Mouse (Mus musculus) forebrain, postnatal 0 days (tissue): ENCODE measurements around the gene Fam171a2. TPM values are rescaled to one million over a fixed set of nuclear protein-coding genes. Genes with fewer than 3 reads are reported as not detected.

ENCODE experiments used
- ATAC-seq: fragments of 200-750 bp; cut with Nextera tagmentation; 2 replicates; pipeline ENCODE4 v1.8.0; 2017; ENCODE audit warnings: mild to moderate bottlenecking, moderate library complexity
- DNase-seq: peaks from one replicate; pipeline ENCODE4 v3.0.0-alpha.2; 2015
- H3K27ac ChIP-seq: fragments of 300-500 bp; sonication (generic); 2 replicates; pipeline ENCODE4 v1.5.1; 2014; ENCODE audit warnings: low read depth, mild to moderate bottlenecking, antibody characterized with exemption, low read length, moderate library complexity, mixed read lengths
- H3K27me3 ChIP-seq: fragments of 300-500 bp; sonication (generic); 2 replicates; pipeline ENCODE4 v1.6.1; 2014; ENCODE audit warnings: mild to moderate bottlenecking, low read length, mixed read lengths; ENCODE audit not compliant: insufficient read depth
- H3K36me3 ChIP-seq: fragments of 300-500 bp; sonication (generic); 2 replicates; pipeline ENCODE4 v1.6.1; 2014; ENCODE audit warnings: mild to moderate bottlenecking, moderate library complexity; ENCODE audit not compliant: insufficient read depth
- H3K4me1 ChIP-seq: fragments of 300-500 bp; sonication (generic); 2 replicates; pipeline ENCODE4 v1.6.1; 2014; ENCODE audit warnings: antibody characterized with exemption; ENCODE audit not compliant: insufficient read depth
- H3K4me2 ChIP-seq: fragments of 300-500 bp; sonication (generic); 2 replicates; pipeline ENCODE4 v1.6.1; 2014; ENCODE audit warnings: low read depth, mild to moderate bottlenecking, moderate library complexity
- H3K4me3 ChIP-seq: fragments of 300-500 bp; sonication (generic); 2 replicates; pipeline ENCODE4 v1.5.1; 2014; ENCODE audit warnings: low read depth, low read length, mixed read lengths
- H3K9ac ChIP-seq: fragments of 300-500 bp; sonication (generic); 2 replicates; pipeline ENCODE4 v1.6.1; 2014; ENCODE audit warnings: mild to moderate bottlenecking
- H3K9me3 ChIP-seq: fragments of 300-500 bp; sonication (generic); 2 replicates; pipeline ENCODE4 v1.6.1; 2016; ENCODE audit warnings: low read length
- CTCF ChIP-seq: sonication (generic); IDR thresholded peaks from 2 replicates; pipeline ENCODE4 v1.5.1; 2016; ENCODE audit warnings: antibody characterized with exemption, control low read depth, low read depth
- WGBS: fragments of 180-500 bp; shearing (Covaris S2); extraction: QIAGEN DNeasy Blood & Tissue Kit; methylation state at CpG from one replicate; pipeline ENCODE4 v1.1.7; 2014; 5-methylcytosine and 5-hydroxymethylcytosine counted together
- polyA plus RNA-seq: library from polyadenylated mRNA; unstranded; fragments of >200 nt; fragmentation: Nextera tagmentation; extraction: Ambion mirVana; gene quantifications from 2 replicates; pipeline ENCODE4 v1.2.1, GENCODE M21; 2015
- total RNA-seq: library from RNA; depleted of rRNA; stranded (reverse); fragments of >200 nt; gene quantifications from 2 replicates; pipeline ENCODE4 v1.2.3, GENCODE M21; 2014

Fam171a2 gene
- total and polyA plus RNA-seq, 2 experiments from 2014 or later, result 26.9 to 361 TPM

DNA sequence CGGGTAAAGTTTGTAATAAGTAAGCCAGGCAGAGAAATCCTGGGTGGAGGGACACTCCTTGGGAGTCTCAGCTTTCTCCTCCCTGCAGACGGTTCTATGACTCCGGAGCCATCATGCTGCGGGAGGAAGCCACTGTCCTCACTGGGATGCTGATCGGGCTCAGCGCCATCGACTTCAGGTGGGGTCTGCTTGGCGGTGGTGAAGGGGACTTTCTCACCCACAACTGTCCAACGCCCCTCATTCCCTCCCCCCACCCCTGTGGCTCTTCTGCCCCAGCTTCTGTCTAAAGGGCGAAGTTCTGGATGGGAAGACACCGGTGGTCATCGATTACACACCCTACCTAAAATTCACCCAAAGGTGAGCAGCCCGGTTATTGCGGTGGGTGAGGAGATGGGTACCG lies 48.4 kb downstream of the Fam171a2 start:
- Histone ChIP-seq H3K27me3 (no peaks in the 10 kb centered on the region), H3K4me2 (no peak overlapping the region), H3K9ac (no peak overlapping the region), H3K4me1 (peaks cover 30% of the 10 kb centered on the region), H3K9me3 (no peaks in the 10 kb centered on the region), H3K4me3 (no peak overlapping the region), H3K27ac (no peak overlapping the region), H3K36me3 (peaks cover 57% of the 10 kb centered on the region)
- no peak for ATAC-seq
- no peak for DNase-seq
- WGBS, result 26% methylated on average over 15 of the region's 15 CpGs
- no peak for TF ChIP-seq CTCF

DNA sequence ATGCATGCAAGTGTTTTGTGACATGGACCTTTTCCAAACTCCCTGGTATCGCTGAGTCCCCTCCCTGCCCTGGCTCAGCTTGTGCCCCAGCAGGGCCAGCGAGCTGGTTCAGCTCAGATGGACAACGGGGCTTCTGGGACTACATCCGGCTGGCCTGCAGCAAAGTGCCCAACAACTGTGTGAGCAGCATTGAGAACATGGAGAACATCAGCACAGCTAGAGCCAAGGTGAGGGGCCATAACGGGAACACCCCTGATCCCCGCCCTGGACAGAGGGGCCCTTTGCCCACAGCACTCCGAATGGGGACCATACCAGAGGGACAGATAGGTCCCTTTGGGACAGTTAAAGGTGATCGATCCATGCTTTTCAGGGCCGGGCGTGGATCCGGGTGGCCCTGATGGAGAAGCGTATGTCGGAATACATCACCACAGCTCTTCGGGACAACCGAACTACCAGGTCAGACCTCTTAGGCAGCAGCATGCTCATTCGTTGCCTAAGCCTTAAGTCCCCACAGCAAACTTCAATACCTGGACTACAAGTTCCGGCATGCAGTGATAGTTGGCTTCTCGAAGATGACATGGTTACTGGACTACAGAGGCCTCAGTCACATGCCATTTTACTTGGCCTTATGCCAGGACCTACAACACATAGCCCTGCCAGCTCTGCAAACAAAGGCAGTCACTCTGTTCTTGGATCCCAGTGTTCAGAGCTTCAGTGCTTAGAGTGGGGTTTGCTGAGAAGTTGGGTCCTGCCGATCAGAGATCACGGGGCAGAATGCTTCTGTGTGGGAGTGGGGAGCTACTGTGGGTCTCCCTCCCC lies 49.3 kb downstream of the Fam171a2 start:
- Histone ChIP-seq H3K36me3 (peaks cover 48% of the 10 kb centered on the region), H3K4me3 (no peak overlapping the region), H3K4me1 (peaks cover 30% of the 10 kb centered on the region), H3K27me3 (no peaks in the 10 kb centered on the region), H3K27ac (no peak overlapping the region), H3K9me3 (no peaks in the 10 kb centered on the region), H3K9ac (no peak overlapping the region), H3K4me2 (no peak overlapping the region)
- TF ChIP-seq CTCF, result no peak
- peak; percentile 41 for DNase-seq
- 79% methylated on average over 20 of the region's 20 CpGs for WGBS
- ATAC-seq, result no peak

DNA sequence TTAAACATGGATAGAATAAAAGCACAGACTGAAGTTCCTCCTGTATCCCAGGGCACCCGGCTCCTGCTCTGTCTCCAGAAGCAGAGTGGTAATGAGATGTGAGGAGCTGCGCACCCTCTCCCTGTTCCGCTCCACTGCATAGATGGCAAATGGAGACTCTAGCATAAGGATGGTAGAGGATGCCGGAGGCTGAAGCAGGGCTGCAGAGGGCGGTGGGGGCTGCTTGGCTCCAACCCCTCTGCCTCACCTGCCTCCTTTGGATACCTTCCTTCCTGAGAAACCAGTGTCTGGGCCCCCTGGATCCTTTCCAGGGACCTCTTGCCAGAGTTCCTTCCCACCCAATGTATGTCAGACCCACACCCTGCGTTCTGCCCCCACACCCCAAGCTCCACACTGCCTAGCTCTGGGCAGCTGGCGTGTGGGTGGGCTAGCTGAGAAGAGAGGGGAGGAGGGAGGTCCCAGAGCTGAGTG lies 50.8 kb downstream of the Fam171a2 start:
- Histone ChIP-seq H3K4me2 (peak overlapping the region; percentile 87), H3K27me3 (no peaks in the 10 kb centered on the region), H3K9ac (peak overlapping the region; percentile 10; the same call in 1 of the 2 replicates), H3K4me3 (no peak overlapping the region), H3K36me3 (peaks cover 34% of the 10 kb centered on the region), H3K4me1 (peaks cover 35% of the 10 kb centered on the region), H3K9me3 (no peaks in the 10 kb centered on the region), H3K27ac (no peak overlapping the region)
- 80% methylated on average over 7 of the region's 7 CpGs for WGBS
- TF ChIP-seq CTCF, result no peak
- no peak for DNase-seq
- ATAC-seq, result no peak

DNA sequence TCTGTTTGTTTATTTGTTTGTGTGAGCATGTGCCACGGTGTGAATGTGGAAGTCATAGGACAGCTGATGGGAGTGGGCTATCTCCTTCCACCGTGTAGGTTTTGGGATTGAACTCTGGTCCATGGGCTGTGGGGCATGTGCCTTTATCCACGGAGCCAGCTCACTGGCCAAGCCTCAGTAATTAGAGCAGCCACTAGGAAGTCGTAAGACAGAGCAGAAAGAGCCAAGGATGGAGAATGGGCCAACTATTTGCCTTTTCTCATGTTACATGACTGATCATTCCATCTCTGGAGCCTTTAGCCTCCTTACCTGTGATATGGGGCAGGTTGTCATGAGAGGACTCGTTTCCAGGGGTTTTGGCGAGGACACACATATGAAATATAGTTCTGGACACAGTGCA lies 51.2 kb downstream of the Fam171a2 start:
- Histone ChIP-seq H3K27ac (no peak overlapping the region), H3K27me3 (no peaks in the 10 kb centered on the region), H3K4me2 (peak overlapping the region; percentile 87), H3K9ac (no peak overlapping the region), H3K9me3 (no peaks in the 10 kb centered on the region), H3K4me3 (no peak overlapping the region), H3K4me1 (peaks cover 35% of the 10 kb centered on the region), H3K36me3 (peaks cover 29% of the 10 kb centered on the region)
- no peak for TF ChIP-seq CTCF
- 57% methylated on average over 6 of the region's 6 CpGs for WGBS
- DNase-seq (no peak), ATAC-seq (no peak)

DNA sequence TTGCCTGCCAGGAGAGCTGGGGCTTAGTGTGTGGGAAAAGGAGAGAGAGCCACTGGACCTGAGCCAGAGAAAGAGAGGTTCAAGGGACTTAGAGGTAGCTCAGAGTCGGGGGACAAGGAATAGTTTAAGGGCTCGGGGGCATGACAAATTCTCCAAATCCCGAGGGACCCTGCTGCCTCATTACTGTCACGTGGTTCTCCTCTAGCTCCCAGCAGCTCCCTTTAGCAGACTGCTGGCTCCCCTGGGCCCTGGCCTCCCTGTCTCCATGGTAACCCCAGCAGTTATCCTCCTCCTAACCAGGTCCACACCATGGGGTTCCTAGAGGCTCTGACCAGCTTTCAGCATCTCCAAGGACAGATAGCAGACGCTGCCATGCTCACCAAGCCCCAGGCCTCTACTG lies 52.2 kb downstream of the Fam171a2 start:
- H3K9me3 ChIP-seq, result no peaks in the 10 kb centered on the region
- no peak overlapping the region for H3K27ac ChIP-seq
- peaks cover 19% of the 10 kb centered on the region for H3K36me3 ChIP-seq
- peaks cover 35% of the 10 kb centered on the region for H3K4me1 ChIP-seq
- WGBS, result 3% methylated on average over 5 of the region's 5 CpGs
- H3K27me3 ChIP-seq, result no peaks in the 10 kb centered on the region
- DNase-seq (peak; percentile 41), ATAC-seq (no peak)
- H3K9ac ChIP-seq, result peak overlapping the region; percentile 97
- no peak for TF ChIP-seq CTCF
- H3K4me3 ChIP-seq, result peak overlapping the region; percentile 93
- peak overlapping the region; percentile 87 for H3K4me2 ChIP-seq

DNA sequence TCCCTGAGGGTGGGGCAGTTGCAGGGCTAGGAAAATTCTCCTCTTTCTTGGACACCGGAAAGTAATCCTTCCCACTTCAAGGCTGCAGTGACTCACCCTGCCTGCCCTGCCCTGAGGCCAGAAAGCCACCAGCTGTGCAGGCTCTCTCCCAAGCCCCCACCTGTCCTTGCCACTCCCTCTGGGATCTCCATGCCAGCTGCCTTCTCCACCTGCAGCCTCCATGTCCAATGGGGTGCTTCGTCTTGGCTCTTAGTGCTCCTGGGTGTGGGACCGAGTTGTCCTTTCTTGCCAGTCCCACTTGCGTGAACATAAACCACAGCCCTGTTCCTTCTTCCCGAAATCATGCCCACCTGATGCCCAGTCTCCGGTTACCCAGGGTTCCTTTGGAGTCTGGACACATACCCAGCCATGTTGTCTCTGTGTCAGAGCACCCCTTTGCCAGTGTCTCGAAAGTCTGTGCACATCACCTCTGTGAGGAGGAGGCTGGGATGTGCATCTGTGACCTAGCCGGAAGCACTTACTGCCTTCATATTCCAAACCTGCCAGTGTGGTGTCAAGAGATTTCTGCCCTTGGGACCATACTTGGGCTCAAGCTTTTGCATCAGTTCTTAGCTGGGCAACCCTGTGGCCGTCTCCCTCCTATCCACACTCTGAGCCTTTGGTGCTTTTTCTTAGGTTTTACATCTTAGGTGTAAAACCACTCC lies 52.9 kb downstream of the Fam171a2 start:
- Histone ChIP-seq H3K36me3 (peaks cover 15% of the 10 kb centered on the region), H3K4me1 (peaks cover 35% of the 10 kb centered on the region), H3K27me3 (no peaks in the 10 kb centered on the region), H3K9me3 (no peaks in the 10 kb centered on the region), H3K4me2 (peak overlapping the region; percentile 87), H3K27ac (peak overlapping the region; percentile 98), H3K9ac (peak overlapping the region; percentile 97), H3K4me3 (peak overlapping the region; percentile 93)
- TF ChIP-seq CTCF, result no peak
- no peak for ATAC-seq
- no peak for DNase-seq
- WGBS, result 72% methylated on average over 9 of the region's 9 CpGs
